Mouse (Mus musculus) CH12.LX (cell line): ENCODE measurements around the gene Rab20.

Experiments used
- CTCF ChIP-seq, 2 experiments: IDR thresholded peaks in 1 of 2; conservative IDR thresholded peaks in 1 of 2; 2 replicates each; pipeline ENCODE4 v1.5.1; 2011 to 2012; ENCODE audit warnings: low read depth in 2 of 2, low read length in 2 of 2, improper control_type of control experiment in 1 of 2, inconsistent platforms in 1 of 2, mild to moderate bottlenecking in 1 of 2, moderate library complexity in 1 of 2
- EP300 ChIP-seq: IDR thresholded peaks from 2 replicates; pipeline ENCODE4 v1.6.1; 2011; ENCODE audit warnings: low read length, improper control_type of control experiment
- MEF2A ChIP-seq: IDR thresholded peaks from 2 replicates; pipeline ENCODE4 v1.6.1; 2014; ENCODE audit warnings: low read depth, mild to moderate bottlenecking, inconsistent platforms, low read length, improper control_type of control experiment, borderline replicate concordance
- POLR2A ChIP-seq: IDR thresholded peaks from 2 replicates; pipeline ENCODE4 v1.6.1; 2011; ENCODE audit warnings: low read depth, mild to moderate bottlenecking, improper control_type of control experiment, low read length
- TCF12 ChIP-seq: IDR thresholded peaks from 2 replicates; pipeline ENCODE4 v1.6.1; 2014; ENCODE audit warnings: low read depth, mild to moderate bottlenecking, inconsistent platforms, low read length, improper control_type of control experiment

DNA sequence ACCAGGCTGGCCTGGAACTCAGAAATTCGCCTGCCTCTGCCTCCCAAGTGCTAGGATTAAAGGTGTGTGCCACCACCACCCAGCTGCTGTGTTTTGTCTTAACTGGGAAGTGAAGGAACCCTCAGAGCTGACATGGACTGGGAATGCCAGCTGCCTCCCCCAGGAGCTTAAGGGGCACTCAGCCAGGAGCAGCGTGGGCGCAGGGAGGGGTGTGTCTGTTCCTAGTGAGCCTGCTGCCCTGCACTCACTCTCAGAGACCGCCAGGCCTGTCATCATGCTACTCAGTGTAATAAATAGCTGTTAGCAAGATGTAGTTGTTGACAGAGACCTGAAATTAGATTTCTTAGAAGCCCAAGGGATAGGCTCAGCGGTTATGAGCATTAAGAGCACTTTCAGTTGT, 32.5 kb upstream of the Rab20 start:
- TF ChIP-seq CTCF (conservative IDR thresholded peaks at IDR 0.05 in 1 of 2, IDR thresholded peaks at IDR 0.05 in 1 of 2; ENCODE audit: low read depth in 2 of 2, low read length in 2 of 2) = no peak
- TF ChIP-seq MEF2A = no peak
- TF ChIP-seq TCF12 = no peak
- no peak for TF ChIP-seq POLR2A
- no peak for TF ChIP-seq EP300
